Mouse (Mus musculus) kidney, embryonic 16.5 days (tissue): Measurements from ENCODE around the gene Psg26. TPM values are rescaled to one million over a fixed set of nuclear protein-coding genes. Genes with fewer than 3 reads are reported as not detected.
A peak's percentile ranks its signal among the peaks of the same experiment; 100 is the strongest.
"Not testable (repeated sequence)": the region's sequence is repeated elsewhere in the genome, so short reads cannot be mapped to it uniquely, and the experiment has no call there.

Source experiments
- ATAC-seq: fragments of 200-750 bp; cut with Nextera tagmentation; 2 replicates; pipeline ENCODE4 v1.8.0; 2017; ENCODE audit warnings: moderate TSS enrichment; ENCODE audit not compliant: low FRiP score, low TSS enrichment
- H3K27ac ChIP-seq: fragments of 300-500 bp; sonication (generic); 2 replicates; pipeline ENCODE4 v1.5.1; 2014; ENCODE audit warnings: low read length
- H3K27me3 ChIP-seq: fragments of 300-500 bp; sonication (generic); 2 replicates; pipeline ENCODE4 v1.6.1; 2014; ENCODE audit warnings: low read length, control low read depth, mixed read lengths; ENCODE audit not compliant: insufficient read depth
- H3K36me3 ChIP-seq: fragments of 300-500 bp; sonication (generic); 2 replicates; pipeline ENCODE4 v1.6.1; 2014; ENCODE audit warnings: low read length, control low read depth, mixed read lengths; ENCODE audit not compliant: insufficient read depth
- H3K4me1 ChIP-seq: fragments of 300-500 bp; sonication (generic); 2 replicates; pipeline ENCODE4 v1.6.1; 2014; ENCODE audit warnings: low read length, control low read depth, mixed read lengths; ENCODE audit not compliant: insufficient read depth
- H3K4me2 ChIP-seq: fragments of 300-500 bp; sonication (generic); replicated peaks from 2 replicates; pipeline ENCODE4 v1.6.1; 2014; ENCODE audit warnings: low read depth, low read length
- H3K4me3 ChIP-seq: fragments of 300-500 bp; sonication (generic); 2 replicates; pipeline ENCODE4 v1.5.1; 2014; ENCODE audit warnings: mild to moderate bottlenecking, low read length
- H3K9ac ChIP-seq: fragments of 300-500 bp; sonication (generic); replicated peaks from 2 replicates; pipeline ENCODE4 v1.6.1; 2014; ENCODE audit warnings: low read length
- H3K9me3 ChIP-seq: fragments of 300-500 bp; sonication (generic); 2 replicates; pipeline ENCODE4 v1.6.1; 2016; ENCODE audit warnings: low read length, control low read depth
- WGBS: fragments of 180-500 bp; shearing (Covaris S2); extraction: QIAGEN DNeasy Blood & Tissue Kit; methylation state at CpG from one replicate; pipeline ENCODE4 v1.1.7; 2014; 5-methylcytosine and 5-hydroxymethylcytosine counted together
- polyA plus RNA-seq: library from polyadenylated mRNA; unstranded; fragments of >200 nt; fragmentation: Nextera tagmentation; extraction: Ambion mirVana; gene quantifications from 2 replicates; pipeline ENCODE4 v1.2.1, GENCODE M21; 2015

Psg26 gene
- polyA plus RNA-seq = not detected in 2 replicates

- no peak within 1 kb of the TSS for H3K4me3 ChIP-seq
- H3K4me2 ChIP-seq = no peak within 1 kb of the TSS
- H3K9me3 ChIP-seq = 0 out of 2 replicates have a peak, but pooled peaks cover 3% of the 10 kb centered on the region
- H3K27ac ChIP-seq = no peak within 1 kb of the TSS
- no peaks in the 10 kb centered on the region for H3K27me3 ChIP-seq
- ATAC-seq = no peak
- no peak within 1 kb of the TSS for H3K9ac ChIP-seq
- no peaks in the 10 kb centered on the region for H3K36me3 ChIP-seq
- H3K4me1 ChIP-seq = no peaks in the 10 kb centered on the region
- WGBS = 59% methylated on average over 1 of the region's 1 CpGs
These were observed at the start of gene Psg26 for GRCm38 (mm10) chr7:18484077-18484476. Gene Psg26 (minus strand): TSS chr7:18484177.

GRCm38 (mm10) chr7:18533420-18533819, 49.4 kb upstream of the Psg26 start:
- whole genome bisulfite sequencing = 47% methylated on average over 3 of the region's 3 CpGs
- H3K4me2 ChIP-seq = no peak overlapping the region
- no peak overlapping the region for H3K4me3 ChIP-seq
- no peaks in the 10 kb centered on the region for H3K4me1 ChIP-seq
- no peak for ATAC-seq
- no peak overlapping the region for H3K9ac ChIP-seq
- H3K27ac ChIP-seq = no peak overlapping the region
- no peaks in the 10 kb centered on the region for H3K9me3 ChIP-seq
- H3K27me3 ChIP-seq = no peaks in the 10 kb centered on the region
- no peaks in the 10 kb centered on the region for H3K36me3 ChIP-seq

DNA sequence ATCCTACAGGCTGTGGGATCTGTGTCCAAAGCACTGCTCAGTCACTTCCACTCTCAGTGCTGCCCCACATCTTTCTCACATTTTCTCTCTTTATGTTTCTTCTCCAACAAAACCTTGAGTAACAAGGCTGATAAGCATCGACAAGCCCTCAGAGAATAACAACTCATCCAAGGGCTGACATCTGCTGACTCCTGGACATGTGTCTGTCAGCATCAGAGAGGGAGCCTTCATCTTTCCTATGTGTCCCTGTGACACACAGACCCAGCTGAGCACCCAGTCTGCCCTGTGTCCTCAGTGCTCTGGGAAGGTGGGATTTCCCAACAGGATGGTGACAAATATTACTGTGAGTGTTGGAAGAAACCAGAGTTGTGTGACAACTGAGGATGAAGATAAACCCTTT, 48.2 kb upstream of the Psg26 start, which contains the start of gene Psg25:
TSS of gene Psg25 (minus strand) at position 101 of the 400 bp plus-strand sequence.
- H3K4me3 ChIP-seq = no peak within 1 kb of the TSS
- no peak within 1 kb of the TSS for H3K9ac ChIP-seq
- H3K4me2 ChIP-seq = no peak within 1 kb of the TSS
- no peaks in the 10 kb centered on the region for H3K27me3 ChIP-seq
- no peaks in the 10 kb centered on the region for H3K4me1 ChIP-seq
- H3K36me3 ChIP-seq = no peaks in the 10 kb centered on the region
- WGBS = 71% methylated on average over 1 of the region's 1 CpGs
- no peak for ATAC-seq
- H3K9me3 ChIP-seq = no peaks in the 10 kb centered on the region
- no peak within 1 kb of the TSS for H3K27ac ChIP-seq

GRCm38 (mm10) chr7:18524668-18525067, 40.7 kb upstream of the Psg26 start:
- WGBS = 94% methylated on average over 8 of the region's 8 CpGs
- ATAC-seq = no peak

GRCm38 (mm10) chr7:18512848-18513247, 28.9 kb upstream of the Psg26 start:
- ATAC-seq, H3K9me3 ChIP-seq, H3K36me3 ChIP-seq, H3K4me1 ChIP-seq, H3K4me3 ChIP-seq, H3K27ac ChIP-seq, H3K27me3 ChIP-seq, H3K9ac ChIP-seq, H3K4me2 ChIP-seq: not testable (repeated sequence)

More at GRCm38 (mm10) chr7:18524668-18525067, 40.7 kb upstream of the Psg26 start:
- Histone ChIP-seq H3K9me3 (no peaks in the 10 kb centered on the region), H3K27me3 (no peaks in the 10 kb centered on the region), H3K4me3 (no peak overlapping the region), H3K9ac (no peak overlapping the region), H3K4me1 (no peaks in the 10 kb centered on the region), H3K27ac (no peak overlapping the region), H3K36me3 (no peaks in the 10 kb centered on the region), H3K4me2 (no peak overlapping the region)

DNA sequence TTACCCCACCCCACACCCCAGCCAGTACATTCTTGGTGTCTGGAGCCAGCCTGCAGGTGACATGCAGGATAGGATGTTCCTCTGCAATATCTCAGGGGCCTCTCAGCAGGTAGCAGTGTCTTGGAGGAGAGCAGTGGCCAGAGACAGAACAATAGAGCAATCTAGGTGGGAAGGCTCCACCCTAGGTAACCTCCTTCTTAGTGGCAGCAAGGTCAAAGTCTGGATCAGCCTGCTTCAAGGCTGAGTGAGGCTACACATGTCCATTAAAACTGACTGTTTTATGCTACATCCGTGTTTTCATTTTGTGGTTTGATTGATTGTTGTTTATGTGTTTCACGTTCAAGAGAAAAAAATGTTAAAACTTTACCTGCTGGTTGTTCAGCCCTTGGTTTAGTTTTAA, 28.4 kb upstream of the Psg26 start:
- H3K36me3 ChIP-seq, H3K9me3 ChIP-seq, H3K27me3 ChIP-seq, H3K4me2 ChIP-seq, H3K4me1 ChIP-seq, ATAC-seq, H3K9ac ChIP-seq, H3K27ac ChIP-seq, H3K4me3 ChIP-seq: not testable (repeated sequence)
- 42% methylated on average over 2 of the region's 2 CpGs for WGBS

- H3K4me3 ChIP-seq = no peak overlapping the region
- H3K36me3 ChIP-seq = no peaks in the 10 kb centered on the region
- no peaks in the 10 kb centered on the region for H3K27me3 ChIP-seq
- no peak overlapping the region for H3K4me2 ChIP-seq
- no peak overlapping the region for H3K27ac ChIP-seq
- 21% methylated on average over 9 of the region's 9 CpGs for WGBS
- peak; percentile 65; the same call in 1 of the 2 replicates for ATAC-seq
- no peak overlapping the region for H3K9ac ChIP-seq
- no peaks in the 10 kb centered on the region for H3K4me1 ChIP-seq
- no peaks in the 10 kb centered on the region for H3K9me3 ChIP-seq
These were observed 27.5 kb upstream of the Psg26 start for GRCm38 (mm10) chr7:18511479-18511878.

DNA sequence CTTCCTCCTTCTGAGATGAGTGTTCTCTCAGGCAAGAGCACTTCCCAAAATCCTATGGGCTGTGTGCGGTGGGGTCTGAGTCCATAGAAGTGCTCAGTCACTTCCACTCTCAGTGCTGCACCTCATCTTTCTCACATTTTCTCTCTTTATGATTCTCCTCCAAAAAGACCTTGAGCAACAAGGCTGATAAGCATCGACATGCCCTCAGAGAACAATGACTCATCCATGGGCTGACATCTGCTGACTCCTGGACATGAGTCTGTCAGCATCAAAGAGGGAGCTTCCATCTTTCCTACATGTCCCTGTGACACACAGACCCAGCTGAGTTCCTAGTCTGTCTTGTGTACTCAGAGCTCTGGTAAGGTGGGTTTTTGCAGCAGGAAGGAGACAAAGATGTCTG, 52.0 kb downstream of the Psg26 start, which contains the start of gene Psg28:
TSS of gene Psg28 (minus strand) at position 101 of the 400 bp plus-strand sequence.
- ATAC-seq, H3K36me3 ChIP-seq, H3K4me1 ChIP-seq, H3K9ac ChIP-seq, H3K4me2 ChIP-seq, H3K27me3 ChIP-seq, H3K9me3 ChIP-seq, H3K27ac ChIP-seq, H3K4me3 ChIP-seq: not testable (repeated sequence)
- whole genome bisulfite sequencing = 76% methylated on average over 2 of the region's 2 CpGs

Other genes with a start within 250 kb of the Psg26 start
- gene Mill1, start 238.8 kb downstream of the Psg26 start, polyA plus RNA-seq = not detected in 2 replicates
- gene Psg18, start 129.2 kb downstream of the Psg26 start, polyA plus RNA-seq = not detected in 2 replicates
- not detected in 2 replicates for gene Psg28, start 52.1 kb downstream of the Psg26 start, polyA plus RNA-seq
- not detected in 2 replicates for gene Psg25, start 48.1 kb upstream of the Psg26 start, polyA plus RNA-seq
- gene Psg27, start 83.1 kb upstream of the Psg26 start, polyA plus RNA-seq = not detected in 2 replicates
- not detected in 2 replicates for gene Psg23, start 132.3 kb upstream of the Psg26 start, polyA plus RNA-seq
- gene Psg21, start 172.5 kb upstream of the Psg26 start, polyA plus RNA-seq = not detected in 2 replicates
- not detected in 2 replicates for gene Psg20, start 202.0 kb upstream of the Psg26 start, polyA plus RNA-seq
- gene Psg22, start 233.9 kb upstream of the Psg26 start, polyA plus RNA-seq = not detected in 2 replicates